Mouse (Mus musculus) erythroblast, embryonic 14.5 days (primary cell): Measurements from ENCODE around the gene Ccm2l.

Experiments
- GATA1 ChIP-seq: IDR thresholded peaks from 2 replicates; pipeline ENCODE4 v1.6.1; 2012; ENCODE audit warnings: low read length, inconsistent platforms, mixed read lengths
- TAL1 ChIP-seq: IDR thresholded peaks from 3 replicates; pipeline ENCODE4 v1.6.1; 2012; ENCODE audit warnings: low read length, inconsistent platforms, mixed read lengths

DNA sequence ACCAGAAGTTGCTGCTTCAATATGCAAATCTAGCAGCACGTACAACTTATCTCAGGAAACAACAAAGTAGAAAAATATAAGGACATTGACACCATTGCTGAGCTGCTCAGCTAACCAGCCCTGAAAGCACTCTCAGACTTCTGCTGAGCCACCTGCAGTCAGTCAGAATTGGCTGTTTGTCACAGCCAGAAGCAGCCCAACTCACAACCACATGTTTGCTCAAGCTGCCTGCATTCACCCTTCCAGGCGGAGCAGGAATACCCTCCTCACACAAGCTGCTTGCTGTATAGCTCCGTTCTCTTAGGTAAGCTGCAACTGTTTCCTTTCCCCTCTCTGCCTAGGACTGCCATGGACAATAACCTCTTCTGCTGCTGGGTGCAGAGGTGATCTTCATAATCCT is 2.4 kb upstream of the Ccm2l start:
- no peak for TF ChIP-seq GATA1
- TF ChIP-seq TAL1: no peak
